Mouse (Mus musculus): ENCODE measurements at regions not wholly inside any gene's neighbourhood (a gene's known extent, or its start where the extent isn't known, plus 50 kb on each side); places are given as distances from the start of the nearest gene placed in this dataset.

GRCm38 (mm10) chr2:11119301-11119700 lies 52.6 kb upstream of the Prkcq start:
- no peak for DNase-seq (ENCODE audit: low spot score in 2 of 2)
